Mouse (Mus musculus): Measurements from ENCODE around the gene Olfr1412. TPM values are rescaled to one million over a fixed set of nuclear protein-coding genes. Genes with fewer than 3 reads are reported as not detected.

Gene Olfr1412
- total RNA-seq, 2 experiments from 2014 or later = not detected

DNA sequence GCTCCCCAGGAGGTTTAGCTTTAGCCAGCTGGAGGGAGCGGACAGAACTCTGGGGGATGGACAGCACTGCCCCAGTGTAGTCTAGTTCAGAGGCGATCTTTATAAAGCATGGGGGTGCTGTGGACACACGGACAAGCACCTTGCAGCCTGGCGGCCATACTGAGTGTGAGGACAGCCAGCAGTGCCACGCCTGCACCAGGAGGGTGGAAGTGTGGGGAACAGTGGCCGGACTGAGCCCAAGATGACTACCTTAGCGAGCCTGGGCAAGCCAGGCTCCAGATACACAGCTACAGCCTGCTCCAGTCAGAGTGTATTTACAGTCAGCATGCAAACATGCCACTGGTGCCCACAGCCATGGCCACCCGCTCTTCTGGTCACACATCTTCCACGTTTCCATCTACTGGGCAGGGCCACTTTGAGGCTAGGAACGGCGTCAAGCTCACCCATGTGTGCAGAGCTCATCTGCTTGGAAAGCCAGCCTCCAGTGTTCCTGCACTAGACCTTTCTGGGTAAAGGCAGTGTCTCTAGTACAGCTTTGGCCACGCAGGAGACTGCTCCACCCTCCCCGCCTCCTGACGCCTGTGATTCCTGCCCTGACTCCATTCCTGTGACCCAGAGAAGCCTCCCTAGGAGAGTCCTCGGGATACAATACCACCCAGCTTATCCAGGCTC is 52.1 kb downstream of the Olfr1412 start:
- no peak for DNase-seq (ENCODE audit: low spot score)

DNA sequence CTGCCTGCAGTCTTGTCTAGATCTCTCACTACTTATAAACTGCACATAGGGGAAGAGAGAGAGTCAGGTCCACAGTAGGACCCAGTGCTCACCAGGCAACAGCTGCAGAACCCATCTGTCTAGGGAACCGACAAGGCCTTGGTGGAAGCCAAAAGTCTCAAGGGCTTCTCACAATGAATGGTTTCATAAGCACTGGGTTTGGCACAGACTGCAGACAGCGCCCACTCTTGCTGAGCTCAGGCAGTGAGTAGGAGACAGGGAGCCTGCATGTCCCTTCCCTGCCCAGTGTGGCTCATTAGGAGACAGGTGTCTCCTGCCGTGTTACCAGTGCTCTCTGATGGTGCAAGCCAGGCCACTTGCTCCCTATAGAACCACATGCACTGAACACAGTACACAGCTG is 52.6 kb downstream of the Olfr1412 start:
- DNase-seq (ENCODE audit: low spot score) = no peak

DNA sequence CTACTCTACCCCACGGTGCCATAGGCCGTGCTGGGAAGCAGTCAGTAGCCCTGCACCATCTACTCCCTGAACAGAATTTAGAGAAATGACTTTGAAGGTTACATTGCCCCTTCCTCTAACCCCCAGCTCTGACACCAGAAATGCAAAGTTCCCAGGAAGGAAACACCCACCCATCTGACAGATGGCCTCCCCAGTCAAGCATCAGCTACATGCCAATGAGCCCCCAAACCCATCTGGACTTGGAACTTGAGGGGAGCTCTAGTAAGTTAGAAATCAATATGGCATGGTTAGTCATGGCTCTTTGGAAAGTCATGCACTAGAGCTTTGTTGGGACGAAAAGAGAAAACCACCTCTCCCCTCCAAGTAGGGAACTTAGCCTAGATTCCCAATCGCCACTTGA is 53.2 kb downstream of the Olfr1412 start:
- no peak for DNase-seq (ENCODE audit: low spot score)

- no peak for DNase-seq (ENCODE audit: low spot score)
Measured at GRCm38 (mm10) chr1:92640393-92640792, 54.8 kb downstream of the Olfr1412 start.

Other genes with a start within 250 kb of the Olfr1412 start
- 100 to 1,000 TPM; 449 to 455 TPM for gene Ndufa10, start 111.9 kb upstream of the Olfr1412 start, total RNA-seq (2021)
- gene Olfr1416, start 100.7 kb upstream of the Olfr1412 start, total RNA-seq (2021) = not detected
- gene Olfr1415, start 89.7 kb upstream of the Olfr1412 start, total RNA-seq (2021) = not detected
- not detected for gene Olfr1414, start 67.1 kb upstream of the Olfr1412 start, total RNA-seq (2021)
- gene Olfr1413, start 14.5 kb upstream of the Olfr1412 start, total RNA-seq (2021) = not detected
- not detected for gene Olfr1411, start 8.6 kb downstream of the Olfr1412 start, total RNA-seq (2021)
- not detected for gene Olfr1410, start 20.0 kb downstream of the Olfr1412 start, total RNA-seq (2021)
- gene Olfr12, start 32.0 kb downstream of the Olfr1412 start, total RNA-seq (2021) = not detected
- gene Cops9, start 56.2 kb downstream of the Olfr1412 start, total RNA-seq (2021) = 100 to 1,000 TPM; 186 to 194 TPM
- not detected for gene Otos, start 63.1 kb downstream of the Olfr1412 start, total RNA-seq (2021)
- gene Gpc1, start 245.9 kb downstream of the Olfr1412 start, total RNA-seq (2021) = 100 to 1,000 TPM; 223 to 227 TPM